Mouse (Mus musculus) embryonic facial prominence, embryonic 10.5 days (tissue): ENCODE measurements around the gene Cwh43. TPM values are rescaled to one million over a fixed set of nuclear protein-coding genes. Genes with fewer than 3 reads are reported as not detected.

ENCODE experiments used
- DNase-seq: peaks from one replicate; pipeline ENCODE4 v3.0.0-alpha.2; 2017; ENCODE audit warnings: low spot score
- H3K27ac ChIP-seq: fragments of 300-500 bp; sonication (generic); replicated peaks from 2 replicates; pipeline ENCODE4 v1.5.1; 2016; ENCODE audit warnings: mild to moderate bottlenecking
- H3K27me3 ChIP-seq: fragments of 300-500 bp; sonication (generic); replicated peaks from 2 replicates; pipeline ENCODE4 v1.6.1; 2016; ENCODE audit warnings: low read depth, mild to moderate bottlenecking; ENCODE audit not compliant: poor library complexity, severe bottlenecking
- H3K36me3 ChIP-seq: fragments of 300-500 bp; sonication (generic); replicated peaks from 2 replicates; pipeline ENCODE4 v1.6.1; 2016; ENCODE audit warnings: mild to moderate bottlenecking, moderate library complexity
- H3K4me1 ChIP-seq: fragments of 300-500 bp; sonication (generic); 2 replicates; pipeline ENCODE4 v1.6.1; 2016
- H3K4me3 ChIP-seq: fragments of 300-500 bp; sonication (generic); 2 replicates; pipeline ENCODE4 v1.5.1; 2016; ENCODE audit warnings: mild to moderate bottlenecking, moderate library complexity
- H3K9me3 ChIP-seq: fragments of 300-500 bp; sonication (generic); 2 replicates; pipeline ENCODE4 v1.6.1; 2016; ENCODE audit warnings: mild to moderate bottlenecking
- WGBS: fragments of 180-500 bp; shearing (Covaris S2); methylation state at CpG from one replicate; pipeline ENCODE4 v1.1.7; 2016; 5-methylcytosine and 5-hydroxymethylcytosine counted together
- polyA plus RNA-seq: library from polyadenylated mRNA; unstranded; fragments of >200 nt; fragmentation: Nextera tagmentation; extraction: Ambion mirVana; gene quantifications from 2 replicates; pipeline ENCODE4 v1.2.1, GENCODE M21; 2016

Gene Cwh43
- polyA plus RNA-seq, 1 experiment from 2014 or later = not detected

- WGBS = 2% methylated on average over 70 of the region's 70 CpGs
- Histone ChIP-seq H3K27me3 (no peaks in the 10 kb centered on the region), H3K27ac (peak overlapping the region; percentile 92), H3K36me3 (no peaks in the 10 kb centered on the region), H3K9me3 (no peaks in the 10 kb centered on the region), H3K4me1 (peaks cover 17% of the 10 kb centered on the region), H3K4me3 (peak overlapping the region; percentile 86)
- peak; percentile 75 for DNase-seq
These were observed 85.4 kb downstream of the Cwh43 start for GRCm38 (mm10) chr5:73491074-73491836.

- peaks cover 17% of the 10 kb centered on the region for H3K4me1 ChIP-seq
- no peaks in the 10 kb centered on the region for H3K27me3 ChIP-seq
- no peaks in the 10 kb centered on the region; the same call in 1 of the 2 replicates for H3K36me3 ChIP-seq
- DNase-seq = peak; percentile 92
- peak overlapping the region; percentile 92 for H3K27ac ChIP-seq
- no peaks in the 10 kb centered on the region for H3K9me3 ChIP-seq
- WGBS = under 1% methylated on average over 59 of the region's 59 CpGs
- peak overlapping the region; percentile 86 for H3K4me3 ChIP-seq
These were observed 86.2 kb downstream of the Cwh43 start for GRCm38 (mm10) chr5:73491837-73492720.

GRCm38 (mm10) chr5:73497401-73497800 is 91.5 kb downstream of the Cwh43 start:
- no peak overlapping the region for H3K4me3 ChIP-seq
- H3K4me1 ChIP-seq = peaks cover 30% of the 10 kb centered on the region
- H3K27ac ChIP-seq = no peak overlapping the region
- H3K9me3 ChIP-seq = no peaks in the 10 kb centered on the region
- WGBS = 77% methylated on average over 3 of the region's 3 CpGs
- H3K27me3 ChIP-seq = no peaks in the 10 kb centered on the region
- no peak for DNase-seq
- peaks cover 15% of the 10 kb centered on the region for H3K36me3 ChIP-seq

- no peak overlapping the region for H3K27ac ChIP-seq
- H3K36me3 ChIP-seq = peaks cover 22% of the 10 kb centered on the region
- no peaks in the 10 kb centered on the region for H3K27me3 ChIP-seq
- WGBS = 88% methylated on average over 8 of the region's 8 CpGs
- no peak for DNase-seq
- no peaks in the 10 kb centered on the region for H3K9me3 ChIP-seq
- no peak overlapping the region for H3K4me3 ChIP-seq
- peaks cover 34% of the 10 kb centered on the region for H3K4me1 ChIP-seq
These were observed 92.7 kb downstream of the Cwh43 start for GRCm38 (mm10) chr5:73498559-73498958.

- WGBS = 90% methylated on average over 7 of the region's 7 CpGs
- no peak overlapping the region for H3K27ac ChIP-seq
- no peaks in the 10 kb centered on the region for H3K9me3 ChIP-seq
- peaks cover 34% of the 10 kb centered on the region for H3K4me1 ChIP-seq
- H3K27me3 ChIP-seq = no peaks in the 10 kb centered on the region
- DNase-seq = no peak
- no peak overlapping the region for H3K4me3 ChIP-seq
- peaks cover 22% of the 10 kb centered on the region for H3K36me3 ChIP-seq
These were observed 95.1 kb downstream of the Cwh43 start for GRCm38 (mm10) chr5:73500867-73501440.

- H3K4me3 ChIP-seq = no peak overlapping the region
- peaks cover 34% of the 10 kb centered on the region for H3K4me1 ChIP-seq
- peak overlapping the region; percentile 19; the same call in 1 of the 2 replicates for H3K27ac ChIP-seq
- H3K27me3 ChIP-seq = no peaks in the 10 kb centered on the region
- no peaks in the 10 kb centered on the region for H3K9me3 ChIP-seq
- peaks cover 22% of the 10 kb centered on the region; the same call in 1 of the 2 replicates for H3K36me3 ChIP-seq
- 91% methylated on average over 9 of the region's 9 CpGs for WGBS
- DNase-seq = no peak
These were observed 96.5 kb downstream of the Cwh43 start for GRCm38 (mm10) chr5:73502422-73502821.

Other genes with a start within 250 kb of the Cwh43 start
- 24.3 and 25.1 TPM in 2 replicates for gene Fryl, start 149.5 kb upstream of the Cwh43 start, polyA plus RNA-seq
- gene Ociad1, start 113.3 kb upstream of the Cwh43 start, polyA plus RNA-seq = 135 and 137 TPM in 2 replicates
- 7.1 and 9.4 TPM in 2 replicates for gene Ociad2, start 65.0 kb upstream of the Cwh43 start, polyA plus RNA-seq
- gene Dcun1d4, start 74.9 kb downstream of the Cwh43 start, polyA plus RNA-seq = 46.6 and 46.8 TPM in 2 replicates
- 0.47 TPM in 1 of 2 replicates, not detected in the other for gene Lrrc66, start 226.5 kb downstream of the Cwh43 start, polyA plus RNA-seq
- 18.8 and 19.1 TPM in 2 replicates for gene Sgcb, start 241.7 kb downstream of the Cwh43 start, polyA plus RNA-seq
- gene Spata18, start 245.3 kb downstream of the Cwh43 start, polyA plus RNA-seq = 0.15 TPM in 1 of 2 replicates, not detected in the other